Mouse (Mus musculus) heart, postnatal 0 days (tissue): ENCODE measurements around the gene Gatm. TPM values are rescaled to one million over a fixed set of nuclear protein-coding genes. Genes with fewer than 3 reads are reported as not detected.

Experiments
- ATAC-seq: fragments of 200-750 bp; cut with Nextera tagmentation; 2 replicates; pipeline ENCODE4 v1.8.0; 2017; ENCODE audit warnings: low read depth, moderate number of reproducible peaks, moderate library complexity; ENCODE audit not compliant: insufficient read depth
- DNase-seq: peaks from one replicate; pipeline ENCODE4 v3.0.0-alpha.2; 2016; ENCODE audit warnings: low spot score
- H3K27ac ChIP-seq: fragments of 300-500 bp; sonication (generic); 2 replicates; pipeline ENCODE4 v1.5.1; 2014; ENCODE audit warnings: low read depth, mild to moderate bottlenecking
- H3K27me3 ChIP-seq: fragments of 300-500 bp; sonication (generic); 2 replicates; pipeline ENCODE4 v1.6.1; 2014; ENCODE audit warnings: low read length, mixed read lengths; ENCODE audit not compliant: control insufficient read depth, insufficient read depth
- H3K36me3 ChIP-seq: fragments of 300-500 bp; sonication (generic); replicated peaks from 2 replicates; pipeline ENCODE4 v1.6.1; 2014; ENCODE audit warnings: low read length, mixed read lengths; ENCODE audit not compliant: control insufficient read depth, insufficient read depth
- H3K4me1 ChIP-seq: fragments of 300-500 bp; sonication (generic); 2 replicates; pipeline ENCODE4 v1.6.1; 2014; ENCODE audit warnings: antibody characterized with exemption; ENCODE audit not compliant: control insufficient read depth, insufficient read depth
- H3K4me2 ChIP-seq: fragments of 300-500 bp; sonication (generic); 2 replicates; pipeline ENCODE4 v1.6.1; 2014; ENCODE audit warnings: low read depth, mild to moderate bottlenecking, low read length, moderate library complexity
- H3K4me3 ChIP-seq: fragments of 300-500 bp; sonication (generic); 2 replicates; pipeline ENCODE4 v1.5.1; 2014; ENCODE audit warnings: low read depth, low read length
- H3K9ac ChIP-seq: fragments of 300-500 bp; sonication (generic); replicated peaks from 2 replicates; pipeline ENCODE4 v1.6.1; 2014; ENCODE audit warnings: low read depth, low read length, mixed read lengths
- H3K9me3 ChIP-seq: fragments of 300-500 bp; sonication (generic); replicated peaks from 2 replicates; pipeline ENCODE4 v1.6.1; 2016; ENCODE audit warnings: low read length; ENCODE audit not compliant: control insufficient read depth
- CTCF ChIP-seq: IDR thresholded peaks from 2 replicates; pipeline ENCODE4 v1.5.1; 2016; ENCODE audit warnings: antibody characterized with exemption, control low read depth, low read depth
- EP300 ChIP-seq: IDR thresholded peaks from 2 replicates; pipeline ENCODE4 v1.6.1; 2016; ENCODE audit warnings: antibody characterized with exemption, low read depth
- WGBS: fragments of 180-500 bp; shearing (Covaris S2); extraction: QIAGEN DNeasy Blood & Tissue Kit; methylation state at CpG from one replicate; pipeline ENCODE4 v1.1.7; 2014; 5-methylcytosine and 5-hydroxymethylcytosine counted together
- polyA plus RNA-seq: library from polyadenylated mRNA; unstranded; fragments of >200 nt; fragmentation: Nextera tagmentation; extraction: Ambion mirVana; gene quantifications from 2 replicates; pipeline ENCODE4 v1.2.1, GENCODE M21; 2015
- total RNA-seq: library from RNA; depleted of rRNA; stranded (reverse); fragments of >200 nt; gene quantifications from 2 replicates; pipeline ENCODE4 v1.2.3, GENCODE M21; 2014; ENCODE audit warnings: low replicate concordance

Gatm gene
- total and polyA plus RNA-seq, 2 experiments from 2014 or later = 3.7 to 6.0 TPM

DNA sequence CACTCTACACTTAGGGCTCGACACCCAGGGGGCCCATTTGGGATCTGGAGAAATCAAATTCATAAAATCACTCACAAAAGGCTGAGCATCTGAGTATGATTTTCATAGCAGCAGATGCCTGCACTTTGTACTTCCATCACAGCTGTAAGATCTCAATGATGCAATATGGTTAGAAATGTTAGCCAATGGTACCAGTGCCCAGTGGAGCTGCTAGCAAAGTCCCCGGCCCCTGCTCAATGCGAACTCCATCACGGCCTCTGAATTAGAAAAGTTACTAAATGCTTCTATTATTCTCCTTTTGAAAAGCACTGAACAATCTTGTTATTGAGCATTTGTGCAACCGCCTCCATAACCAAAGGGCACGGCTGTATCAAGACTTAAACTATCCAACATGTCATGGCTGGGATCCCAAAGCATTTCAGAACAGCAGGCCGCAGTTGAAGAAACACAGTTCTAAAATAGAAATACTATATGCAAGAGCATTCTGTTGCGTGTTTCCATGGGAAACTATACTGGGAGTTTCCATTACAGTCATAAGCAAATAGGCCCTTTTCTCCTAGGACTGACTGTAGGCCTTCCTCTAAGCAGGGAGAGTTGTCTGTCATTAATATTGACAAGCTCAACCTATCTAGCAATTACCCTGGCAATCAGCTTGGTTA, 23.1 kb downstream of the Gatm start:
- no peak overlapping the region for H3K9ac ChIP-seq
- no peak for ATAC-seq
- no peak overlapping the region for H3K4me2 ChIP-seq

GRCm38 (mm10) chr2:122586258-122586657, 24.8 kb downstream of the Gatm start:
- no peak for ATAC-seq
- Histone ChIP-seq H3K27ac (no peak overlapping the region), H3K4me1 (peaks cover 10% of the 10 kb centered on the region; the same call in 1 of the 2 replicates), H3K9ac (no peak overlapping the region), H3K36me3 (no peaks in the 10 kb centered on the region), H3K4me3 (no peak overlapping the region), H3K27me3 (no peaks in the 10 kb centered on the region), H3K4me2 (no peak overlapping the region), H3K9me3 (no peaks in the 10 kb centered on the region)
- no peak for DNase-seq
- WGBS = 58% methylated on average over 3 of the region's 3 CpGs
- TF ChIP-seq EP300 (no peak), CTCF (no peak)

More for the DNA sequence above, 23.1 kb downstream of the Gatm start:
- no peaks in the 10 kb centered on the region for H3K36me3 ChIP-seq
- TF ChIP-seq CTCF = no peak
- no peak for TF ChIP-seq EP300
- WGBS = 83% methylated on average over 8 of the region's 8 CpGs
- no peaks in the 10 kb centered on the region for H3K27me3 ChIP-seq
- H3K4me1 ChIP-seq = no peaks in the 10 kb centered on the region
- no peak overlapping the region for H3K27ac ChIP-seq
- H3K9me3 ChIP-seq = no peaks in the 10 kb centered on the region
- no peak overlapping the region for H3K4me3 ChIP-seq
- no peak for DNase-seq

- 84% methylated on average over 3 of the region's 3 CpGs for WGBS
- Histone ChIP-seq H3K4me2 (no peak overlapping the region), H3K4me1 (peaks cover 17% of the 10 kb centered on the region; the same call in 1 of the 2 replicates), H3K36me3 (no peaks in the 10 kb centered on the region), H3K4me3 (no peak overlapping the region), H3K27me3 (no peaks in the 10 kb centered on the region), H3K9ac (no peak overlapping the region), H3K9me3 (no peaks in the 10 kb centered on the region), H3K27ac (peak overlapping the region; percentile 80)
- ATAC-seq (no peak), DNase-seq (no peak)
- no peak for TF ChIP-seq CTCF
- no peak for TF ChIP-seq EP300
Measured at GRCm38 (mm10) chr2:122582324-122582723, 28.8 kb downstream of the Gatm start.

GRCm38 (mm10) chr2:122581361-122582017, 29.6 kb downstream of the Gatm start:
- Histone ChIP-seq H3K4me1 (peaks cover 21% of the 10 kb centered on the region; the same call in 1 of the 2 replicates), H3K9me3 (no peaks in the 10 kb centered on the region), H3K4me2 (no peak overlapping the region), H3K9ac (no peak overlapping the region), H3K27ac (peak overlapping the region; percentile 80), H3K36me3 (no peaks in the 10 kb centered on the region), H3K27me3 (no peaks in the 10 kb centered on the region), H3K4me3 (no peak overlapping the region)
- peak; percentile 85 for ATAC-seq
- peak; percentile 85 for DNase-seq
- TF ChIP-seq EP300 (no peak), CTCF (no peak)
- WGBS = 31% methylated on average over 3 of the region's 3 CpGs

GRCm38 (mm10) chr2:122580426-122580825, 30.7 kb downstream of the Gatm start:
- TF ChIP-seq EP300 (no peak), CTCF (no peak)
- DNase-seq (no peak), ATAC-seq (no peak)
- Histone ChIP-seq H3K9me3 (no peaks in the 10 kb centered on the region), H3K36me3 (no peaks in the 10 kb centered on the region), H3K9ac (no peak overlapping the region), H3K4me2 (no peak overlapping the region), H3K27me3 (no peaks in the 10 kb centered on the region), H3K4me3 (no peak overlapping the region), H3K4me1 (peaks cover 29% of the 10 kb centered on the region; the same call in 1 of the 2 replicates), H3K27ac (peak overlapping the region; percentile 80; the same call in 1 of the 2 replicates)
- WGBS = 53% methylated on average over 10 of the region's 10 CpGs
